Mouse (Mus musculus) bone marrow macrophage, adult 2 months (primary cell): Measurements from ENCODE around the gene AF067061.
"Not testable (repeated sequence)": the region's sequence is repeated elsewhere in the genome, so short reads cannot be mapped to it uniquely, and the experiment has no call there.

ENCODE experiments used
- CTCF ChIP-seq: IDR thresholded peaks from 2 replicates; pipeline ENCODE4 v1.5.1; 2012; ENCODE audit warnings: low read depth, mild to moderate bottlenecking, low read length, moderate library complexity
- POLR2A ChIP-seq: IDR thresholded peaks from 2 replicates; pipeline ENCODE4 v1.6.1; 2012; ENCODE audit warnings: mild to moderate bottlenecking, low read depth, low read length, borderline replicate concordance

- TF ChIP-seq CTCF, POLR2A: not testable (repeated sequence)
Observed at GRCm38 (mm10) chr13:120238811-120239210, 24.1 kb upstream of the AF067061 start, which contains the start of gene Gm21731.
